Mouse (Mus musculus) embryonic facial prominence, embryonic 13.5 days (tissue): ENCODE measurements around the gene Mtx1. TPM values are rescaled to one million over a fixed set of nuclear protein-coding genes. Genes with fewer than 3 reads are reported as not detected.

Source experiments
- ATAC-seq: fragments of 200-750 bp; cut with Nextera tagmentation; 2 replicates; pipeline ENCODE4 v1.8.0; 2017; ENCODE audit warnings: low read depth; ENCODE audit not compliant: insufficient number of reproducible peaks, insufficient read depth, low FRiP score, low TSS enrichment
- H3K27ac ChIP-seq: fragments of 300-500 bp; sonication (generic); 2 replicates; pipeline ENCODE4 v1.5.1; 2015; ENCODE audit warnings: moderate library complexity, mild to moderate bottlenecking, inconsistent platforms
- H3K27me3 ChIP-seq: fragments of 300-500 bp; sonication (generic); 2 replicates; pipeline ENCODE4 v1.6.1; 2015; ENCODE audit warnings: mild to moderate bottlenecking, inconsistent platforms
- H3K36me3 ChIP-seq: fragments of 300-500 bp; sonication (generic); 2 replicates; pipeline ENCODE4 v1.6.1; 2015; ENCODE audit warnings: mild to moderate bottlenecking, inconsistent platforms
- H3K4me1 ChIP-seq: fragments of 300-500 bp; sonication (generic); 2 replicates; pipeline ENCODE4 v1.6.1; 2015; ENCODE audit warnings: inconsistent platforms
- H3K4me2 ChIP-seq: fragments of 300-500 bp; sonication (generic); 2 replicates; pipeline ENCODE4 v1.6.1; 2015; ENCODE audit warnings: moderate library complexity, mild to moderate bottlenecking, inconsistent platforms
- H3K4me3 ChIP-seq: fragments of 300-500 bp; sonication (generic); 2 replicates; pipeline ENCODE4 v1.5.1; 2015; ENCODE audit warnings: mild to moderate bottlenecking, inconsistent platforms
- H3K9ac ChIP-seq: fragments of 300-500 bp; sonication (generic); 2 replicates; pipeline ENCODE4 v1.6.1; 2015; ENCODE audit warnings: mild to moderate bottlenecking, inconsistent platforms
- H3K9me3 ChIP-seq: fragments of 300-500 bp; sonication (generic); 2 replicates; pipeline ENCODE4 v1.6.1; 2016; ENCODE audit warnings: inconsistent platforms
- WGBS: fragments of 180-500 bp; shearing (Covaris S2); methylation state at CpG from one replicate; pipeline ENCODE4 v1.1.7; 2015; ENCODE audit warnings: mixed read lengths; 5-methylcytosine and 5-hydroxymethylcytosine counted together
- polyA plus RNA-seq: library from polyadenylated mRNA; unstranded; fragments of >200 nt; fragmentation: Nextera tagmentation; extraction: Ambion mirVana; gene quantifications from 2 replicates; pipeline ENCODE4 v1.2.1, GENCODE M21; 2015

Mtx1 gene
- polyA plus RNA-seq, 1 experiment from 2014 or later: 212 TPM

GRCm38 (mm10) chr3:89251365-89251895 lies 24.5 kb upstream of the Mtx1 start:
- Histone ChIP-seq H3K27ac (no peak overlapping the region), H3K4me3 (no peak overlapping the region), H3K36me3 (peaks cover 20% of the 10 kb centered on the region), H3K4me1 (peaks cover 28% of the 10 kb centered on the region), H3K9me3 (no peaks in the 10 kb centered on the region), H3K4me2 (peak overlapping the region; percentile 46), H3K27me3 (peaks cover 8% of the 10 kb centered on the region; the same call in 1 of the 2 replicates), H3K9ac (peak overlapping the region; percentile 37; the same call in 1 of the 2 replicates)
- 2% methylated on average over 17 of the region's 17 CpGs for WGBS
- no peak for ATAC-seq

- WGBS: 16% methylated on average over 7 of the region's 7 CpGs
- Histone ChIP-seq H3K9me3 (no peaks in the 10 kb centered on the region), H3K4me2 (peak overlapping the region; percentile 46; the same call in 1 of the 2 replicates)
Measured at GRCm38 (mm10) chr3:89250435-89251040, 23.6 kb upstream of the Mtx1 start.

GRCm38 (mm10) chr3:89247466-89247865 lies 20.6 kb upstream of the Mtx1 start:
- no peak for ATAC-seq
- H3K36me3 ChIP-seq: peaks cover 20% of the 10 kb centered on the region
- H3K4me2 ChIP-seq: peak overlapping the region; percentile 90
- 90% methylated on average over 4 of the region's 4 CpGs for WGBS
- H3K4me3 ChIP-seq: peak overlapping the region; percentile 83
- H3K9me3 ChIP-seq: no peaks in the 10 kb centered on the region
- peaks cover 10% of the 10 kb centered on the region; the same call in 1 of the 2 replicates for H3K27me3 ChIP-seq
- peak overlapping the region; percentile 90 for H3K9ac ChIP-seq
- peaks cover 59% of the 10 kb centered on the region for H3K4me1 ChIP-seq
- H3K27ac ChIP-seq: no peak overlapping the region

More at GRCm38 (mm10) chr3:89250435-89251040, 23.6 kb upstream of the Mtx1 start:
- no peak overlapping the region for H3K4me3 ChIP-seq
- peaks cover 34% of the 10 kb centered on the region for H3K4me1 ChIP-seq
- no peak for ATAC-seq
- no peak overlapping the region for H3K27ac ChIP-seq
- H3K9ac ChIP-seq: no peak overlapping the region
- peaks cover 8% of the 10 kb centered on the region; the same call in 1 of the 2 replicates for H3K27me3 ChIP-seq
- peaks cover 20% of the 10 kb centered on the region for H3K36me3 ChIP-seq

GRCm38 (mm10) chr3:89246261-89247100 lies 19.6 kb upstream of the Mtx1 start, which contains the start of gene Trim46:
TSS of gene Trim46 (minus strand) at chr3:89246309.
- Histone ChIP-seq H3K4me2 (peak within 1 kb of the TSS; percentile 90), H3K27ac (peak within 1 kb of the TSS; percentile 79), H3K36me3 (peaks cover 28% of the 10 kb centered on the region), H3K27me3 (0 out of 2 replicates have a peak, but pooled peaks cover 4% of the 10 kb centered on the region), H3K9ac (peak within 1 kb of the TSS; percentile 90), H3K9me3 (no peaks in the 10 kb centered on the region), H3K4me3 (peak within 1 kb of the TSS; percentile 83), H3K4me1 (peaks cover 52% of the 10 kb centered on the region)
- ATAC-seq: peak; percentile 57
- under 1% methylated on average over 42 of the region's 42 CpGs for WGBS

GRCm38 (mm10) chr3:89245688-89246171 lies 18.8 kb upstream of the Mtx1 start, which contains the start of gene Krtcap2:
TSS of gene Krtcap2 (plus strand) at chr3:89245966.
- H3K4me2 ChIP-seq: peak within 1 kb of the TSS; percentile 90
- peak; percentile 8; the same call in 1 of the 2 replicates for ATAC-seq
- no peaks in the 10 kb centered on the region for H3K9me3 ChIP-seq
- 0 out of 2 replicates have a peak, but pooled peaks cover 4% of the 10 kb centered on the region for H3K27me3 ChIP-seq
- 3% methylated on average over 20 of the region's 20 CpGs for WGBS
- H3K4me1 ChIP-seq: peaks cover 45% of the 10 kb centered on the region
- H3K9ac ChIP-seq: peak within 1 kb of the TSS; percentile 90
- H3K36me3 ChIP-seq: peaks cover 34% of the 10 kb centered on the region
- peak within 1 kb of the TSS; percentile 83 for H3K4me3 ChIP-seq
- peak within 1 kb of the TSS; percentile 79 for H3K27ac ChIP-seq

- H3K4me2 ChIP-seq: peak overlapping the region; percentile 90
- peak overlapping the region; percentile 69 for H3K9ac ChIP-seq
- peak overlapping the region; percentile 79 for H3K27ac ChIP-seq
- WGBS: 1% methylated on average over 20 of the region's 26 CpGs
- 0 out of 2 replicates have a peak, but pooled peaks cover 4% of the 10 kb centered on the region for H3K27me3 ChIP-seq
- peaks cover 42% of the 10 kb centered on the region for H3K4me1 ChIP-seq
- 0 out of 2 replicates have a peak, but pooled peaks have one; percentile 18 for ATAC-seq
- no peaks in the 10 kb centered on the region for H3K9me3 ChIP-seq
- H3K4me3 ChIP-seq: peak overlapping the region; percentile 83
- H3K36me3 ChIP-seq: peaks cover 38% of the 10 kb centered on the region
Measured at GRCm38 (mm10) chr3:89244982-89245687, 18.2 kb upstream of the Mtx1 start.

GRCm38 (mm10) chr3:89244158-89244981 lies 17.5 kb upstream of the Mtx1 start:
- Histone ChIP-seq H3K27me3 (0 out of 2 replicates have a peak, but pooled peaks cover 4% of the 10 kb centered on the region), H3K4me3 (peak overlapping the region; percentile 83), H3K9ac (peak overlapping the region; percentile 69), H3K36me3 (peaks cover 37% of the 10 kb centered on the region), H3K27ac (peak overlapping the region; percentile 60), H3K4me1 (peaks cover 42% of the 10 kb centered on the region), H3K9me3 (no peaks in the 10 kb centered on the region), H3K4me2 (peak overlapping the region; percentile 90)
- ATAC-seq: no peak
- WGBS: 11% methylated on average over 25 of the region's 25 CpGs

- peaks cover 38% of the 10 kb centered on the region for H3K36me3 ChIP-seq
- peaks cover 42% of the 10 kb centered on the region for H3K4me1 ChIP-seq
- peak overlapping the region; percentile 40; the same call in 1 of the 2 replicates for H3K27ac ChIP-seq
- H3K27me3 ChIP-seq: 0 out of 2 replicates have a peak, but pooled peaks cover 4% of the 10 kb centered on the region
- peak; percentile 44; the same call in 1 of the 2 replicates for ATAC-seq
- 6% methylated on average over 14 of the region's 14 CpGs for WGBS
- peak overlapping the region; percentile 54 for H3K9ac ChIP-seq
- H3K9me3 ChIP-seq: no peaks in the 10 kb centered on the region
- H3K4me2 ChIP-seq: peak overlapping the region; percentile 90
- H3K4me3 ChIP-seq: peak overlapping the region; percentile 83
Measured at GRCm38 (mm10) chr3:89243609-89244008, 16.7 kb upstream of the Mtx1 start.

GRCm38 (mm10) chr3:89242331-89242895 lies 15.5 kb upstream of the Mtx1 start:
- H3K27ac ChIP-seq: no peak overlapping the region
- no peak overlapping the region for H3K9ac ChIP-seq
- peaks cover 42% of the 10 kb centered on the region for H3K36me3 ChIP-seq
- no peak overlapping the region for H3K4me3 ChIP-seq
- WGBS: 74% methylated on average over 9 of the region's 9 CpGs
- no peak overlapping the region for H3K4me2 ChIP-seq
- ATAC-seq: no peak
- H3K9me3 ChIP-seq: no peaks in the 10 kb centered on the region
- H3K4me1 ChIP-seq: peaks cover 37% of the 10 kb centered on the region
- 0 out of 2 replicates have a peak, but pooled peaks cover 4% of the 10 kb centered on the region for H3K27me3 ChIP-seq

GRCm38 (mm10) chr3:89238494-89238893 lies 11.6 kb upstream of the Mtx1 start:
- ATAC-seq: peak; percentile 7; the same call in 1 of the 2 replicates
- Histone ChIP-seq H3K9ac (0 out of 2 replicates have a peak overlapping the region, but pooled peaks have one; percentile 40), H3K4me3 (no peak overlapping the region), H3K4me1 (peaks cover 4% of the 10 kb centered on the region), H3K27ac (no peak overlapping the region), H3K27me3 (no peaks in the 10 kb centered on the region), H3K4me2 (no peak overlapping the region), H3K36me3 (peaks cover 69% of the 10 kb centered on the region), H3K9me3 (no peaks in the 10 kb centered on the region)
- WGBS: 75% methylated on average over 12 of the region's 12 CpGs
